Mouse (Mus musculus): ENCODE results near the gene Olfr1427.
"Not testable (repeated sequence)": the region's sequence is repeated elsewhere in the genome, so short reads cannot be mapped to it uniquely, and the experiment has no call there.

Olfr1427 gene

DNA sequence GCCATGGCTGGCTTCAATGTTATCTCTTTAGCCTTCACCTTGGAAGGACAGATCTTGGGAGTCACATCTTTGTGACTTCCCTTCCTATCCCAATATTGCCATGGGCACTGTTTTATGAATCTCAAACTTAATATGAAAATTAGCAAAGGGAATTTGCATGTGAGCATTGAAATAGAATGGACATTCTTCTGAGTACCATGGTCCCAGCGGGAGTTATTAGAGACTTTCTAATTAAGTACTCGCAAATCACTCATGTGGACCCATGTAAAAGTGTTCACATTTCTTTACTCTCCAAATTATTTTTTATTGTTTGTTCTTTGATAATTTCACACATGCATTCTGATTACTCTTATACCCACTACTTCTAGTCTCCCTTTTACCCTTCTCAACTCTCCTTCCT is at the start of gene Olfr1427:
Gene Olfr1427 (minus strand): TSS at position 101 of the 400 bp plus-strand sequence.
- no peak for DNase-seq (ENCODE audit: low read depth in 2 of 2, low spot score in 2 of 2)

- DNase-seq (ENCODE audit: low read depth in 2 of 2, low spot score in 2 of 2), result no peak
These were observed 42.3 kb upstream of the Olfr1427 start for GRCm38 (mm10) chr19:12145452-12145851.

- no peak for DNase-seq (ENCODE audit: low read depth in 2 of 2, low spot score in 2 of 2)
These were observed 40.2 kb upstream of the Olfr1427 start for GRCm38 (mm10) chr19:12143356-12143755.

DNA sequence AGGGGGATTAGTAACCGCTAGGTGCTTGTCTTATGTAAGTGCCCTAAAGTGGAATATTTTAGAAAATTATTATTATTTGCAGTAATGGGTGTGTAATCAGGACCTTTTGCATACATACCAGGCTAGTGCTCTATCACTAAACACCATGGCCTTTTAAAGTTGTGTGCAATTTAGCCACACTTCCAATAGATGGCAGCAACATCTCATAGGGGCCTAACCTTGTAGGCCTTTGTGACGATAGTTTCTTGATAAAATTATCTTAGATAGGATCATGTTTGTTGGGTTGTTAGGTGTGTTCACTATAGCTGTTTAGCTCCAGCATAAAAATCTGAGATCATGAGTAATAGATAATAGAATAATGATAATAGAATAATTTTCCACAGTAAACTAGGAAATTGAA is 31.2 kb upstream of the Olfr1427 start:
- no peak for DNase-seq (ENCODE audit: low read depth in 2 of 2, low spot score in 2 of 2)

DNA sequence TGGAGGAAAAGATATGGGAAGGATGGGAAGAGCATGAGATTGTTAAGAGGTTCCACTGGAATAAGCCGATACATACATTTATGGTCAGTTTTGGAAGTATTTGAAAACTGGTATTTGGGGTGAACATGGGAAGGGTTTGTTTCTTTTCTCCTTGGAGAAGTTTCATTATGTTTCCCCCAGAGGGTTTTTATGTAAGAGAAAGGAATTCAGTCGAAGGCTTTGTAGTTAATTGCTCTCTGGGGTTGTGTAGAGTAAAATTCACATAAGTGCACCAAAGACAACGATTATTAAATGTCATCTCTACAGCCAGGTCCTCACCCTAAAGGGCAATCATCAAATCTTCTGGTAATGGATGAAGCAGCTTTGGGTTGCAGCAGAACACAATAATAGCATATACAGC is 20.0 kb upstream of the Olfr1427 start, which contains the start of gene Olfr76:
Gene Olfr76 (minus strand): TSS at position 101 of the 400 bp plus-strand sequence.
- no peak for DNase-seq (ENCODE audit: low read depth in 2 of 2, low spot score in 2 of 2)

- DNase-seq (ENCODE audit: low read depth in 2 of 2, low spot score in 2 of 2), result no peak
These were observed 13.3 kb upstream of the Olfr1427 start for GRCm38 (mm10) chr19:12116464-12116863.

DNA sequence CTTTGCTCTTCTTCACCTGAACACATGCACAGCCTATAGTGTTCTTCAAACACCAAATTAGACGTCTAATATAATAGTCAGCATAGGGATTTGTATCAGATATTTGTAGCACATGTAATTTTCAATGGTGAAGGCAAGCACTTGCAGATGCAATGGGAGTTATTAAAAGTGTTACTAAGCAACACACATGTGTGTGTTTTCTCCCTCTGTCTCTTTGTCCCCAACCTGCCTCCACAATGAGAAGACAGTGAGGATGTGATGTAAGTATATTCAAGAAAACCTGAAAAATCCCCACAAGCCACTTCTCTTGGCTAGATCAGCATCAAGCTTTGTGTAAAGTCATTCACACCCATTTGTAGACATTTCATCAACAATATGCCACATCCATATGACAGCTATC is 12.7 kb upstream of the Olfr1427 start, which contains the start of gene Olfr1428:
Gene Olfr1428 (minus strand): TSS at position 101 of the 400 bp plus-strand sequence.
- no peak for DNase-seq (ENCODE audit: low read depth in 2 of 2, low spot score in 2 of 2)

DNA sequence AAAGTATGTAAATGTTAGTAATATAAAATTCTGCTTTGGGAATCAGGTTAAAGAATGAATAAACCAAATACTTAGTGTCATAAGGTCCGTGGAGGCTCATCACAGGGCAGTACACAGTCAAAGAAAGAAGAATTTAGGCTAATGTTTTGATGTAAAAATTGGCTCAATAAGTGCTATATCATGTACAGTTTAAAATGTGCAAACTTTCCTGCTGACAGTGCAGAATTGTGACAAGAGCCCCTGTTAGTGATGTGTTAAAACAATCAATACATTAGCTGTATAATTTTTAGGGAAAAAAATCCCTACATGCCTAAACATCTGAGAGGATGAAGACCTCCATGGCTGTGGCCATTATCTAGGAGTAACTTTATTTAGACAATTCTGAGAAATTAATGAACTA is 10.7 kb upstream of the Olfr1427 start:
- DNase-seq (ENCODE audit: low read depth in 2 of 2, low spot score in 2 of 2), result no peak

GRCm38 (mm10) chr19:12104541-12104940 is 1.4 kb upstream of the Olfr1427 start:
- no peak for DNase-seq (ENCODE audit: low read depth in 2 of 2, low spot score in 2 of 2)

DNA sequence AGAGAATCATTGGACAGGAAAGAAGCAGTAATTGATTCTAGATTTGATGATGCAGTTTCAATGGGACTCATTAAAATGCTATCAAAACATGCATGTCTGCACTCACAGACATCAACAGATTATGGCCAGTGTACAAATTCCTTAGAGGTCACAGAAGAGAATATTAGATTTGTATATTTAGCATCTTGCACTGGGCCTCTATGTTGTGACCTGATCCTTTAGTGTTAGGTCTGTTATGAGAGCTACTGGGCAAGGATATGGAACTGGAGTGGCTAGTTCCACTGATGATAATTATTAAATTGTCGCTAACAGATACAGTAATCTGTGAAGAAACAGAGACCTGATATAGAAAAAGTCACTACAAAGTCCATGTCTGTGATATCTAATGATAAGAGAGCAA is 11.2 kb downstream of the Olfr1427 start, which contains the start of gene Olfr1426:
Gene Olfr1426 (minus strand): TSS at position 101 of the 400 bp plus-strand sequence.
- DNase-seq (ENCODE audit: low read depth in 2 of 2, low spot score in 2 of 2), result no peak

DNA sequence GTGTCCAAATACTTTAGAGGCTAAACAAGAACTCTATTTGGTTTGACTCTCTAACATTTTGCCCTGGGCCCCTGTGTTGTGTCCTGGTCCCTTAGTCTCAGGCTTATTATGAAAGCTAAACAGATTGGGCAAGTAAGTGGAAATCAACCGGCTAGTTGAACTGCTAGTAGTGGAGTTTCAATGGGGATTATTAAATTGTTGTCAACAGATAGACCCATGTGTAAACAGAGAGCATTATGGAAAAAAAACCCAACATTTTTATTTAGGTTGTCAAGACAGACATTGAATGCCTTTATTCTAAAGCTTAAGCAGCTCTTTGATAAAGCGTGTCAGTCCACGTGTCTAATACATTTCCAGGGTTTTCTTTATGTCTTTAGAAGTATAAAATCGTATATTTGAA is 25.5 kb downstream of the Olfr1427 start, which contains the start of gene Olfr1425:
Gene Olfr1425 (minus strand): TSS at position 101 of the 400 bp plus-strand sequence.
- not testable (repeated sequence) for DNase-seq (ENCODE audit: low read depth in 2 of 2, low spot score in 2 of 2)

- DNase-seq (ENCODE audit: low read depth in 2 of 2, low spot score in 2 of 2), result not testable (repeated sequence)
These were observed 33.6 kb downstream of the Olfr1427 start for GRCm38 (mm10) chr19:12069546-12069945.

- not testable (repeated sequence) for DNase-seq (ENCODE audit: low read depth in 2 of 2, low spot score in 2 of 2)
These were observed 35.3 kb downstream of the Olfr1427 start for GRCm38 (mm10) chr19:12067806-12068205.

- not testable (repeated sequence) for DNase-seq (ENCODE audit: low read depth in 2 of 2, low spot score in 2 of 2)
These were observed 40.6 kb downstream of the Olfr1427 start, which contains the start of gene Olfr1424 for GRCm38 (mm10) chr19:12062582-12062981. Gene Olfr1424, minus strand, starts transcription at chr19:12062682.

Measured in CD8-positive naive resting alpha-beta T cell, adult 2 months (primary cell).